Mouse (Mus musculus): ENCODE data around the gene Zbtb45.

GRCm38 (mm10) chr7:13031983-13032382 is 22.1 kb upstream of the Zbtb45 start:
- TF ChIP-seq MXI1 (IDR thresholded peaks at IDR 0.05; ENCODE audit: low read depth, low read length) (no peak), CTCF (conservative IDR thresholded peaks at IDR 0.05 in 1 of 2, IDR thresholded peaks at IDR 0.05 in 1 of 2; ENCODE audit: low read depth in 2 of 2, low read length in 2 of 2) (no peak)

Measured in CH12.LX (cell line).